Comparison of ENCODE assay signal across 8 mouse cellular contexts in genomic region chr7:16046481-16047337, GRCm38 (mm10). TPM values are rescaled to one million over a fixed set of nuclear protein-coding genes. Genes with fewer than 3 reads are reported as not detected.
DNase-seq lines count a peak whose midpoint lies in the region; ATAC-seq and TF ChIP-seq lines count a peak whose summit lies in the region.

No protein-coding gene starts in this region.

- H3K27me3 ChIP-seq in forebrain, embryonic 11.5 days (ENCODE audit: control insufficient read depth, insufficient read depth, low read length) = no peaks in the 10 kb centered on the region
- no peaks in the 10 kb centered on the region for H3K27me3 ChIP-seq in heart, embryonic 16.5 days (ENCODE audit: control insufficient read depth, insufficient read depth, low read length)
- no peaks in the 10 kb centered on the region for H3K27me3 ChIP-seq in liver, embryonic 16.5 days (ENCODE audit: control insufficient read depth, insufficient read depth, low read depth, low read length)
- H3K27me3 ChIP-seq in neural tube, embryonic 12.5 days (replicated peaks) = no peaks in the 10 kb centered on the region
- no peaks in the 10 kb centered on the region for H3K27me3 ChIP-seq in testis, adult 2 months (ENCODE audit: control insufficient read depth, insufficient read depth, low read length)

- peak overlapping the region; percentile 100 for H3K9ac ChIP-seq in forebrain, embryonic 11.5 days (ENCODE audit: low read length)
- peak overlapping the region; percentile 87 for H3K9ac ChIP-seq in heart, embryonic 16.5 days (ENCODE audit: low read length)
- H3K9ac ChIP-seq in liver, embryonic 16.5 days (ENCODE audit: low read depth, low read length) = peak overlapping the region; percentile 92
- peak overlapping the region; percentile 99 for H3K9ac ChIP-seq in neural tube, embryonic 12.5 days

- peaks cover 31% of the 10 kb centered on the region for H3K4me1 ChIP-seq in brown adipose tissue, adult 24 weeks (ENCODE audit: control insufficient read depth, insufficient read depth, insufficient read length, low read length)
- peaks cover 26% of the 10 kb centered on the region; the same call in 1 of the 2 replicates for H3K4me1 ChIP-seq in forebrain, embryonic 11.5 days (replicated peaks; ENCODE audit: control insufficient read depth, insufficient read depth, low read length)
- H3K4me1 ChIP-seq in heart, embryonic 16.5 days (ENCODE audit: control insufficient read depth, insufficient read depth, low read length) = peaks cover 41% of the 10 kb centered on the region
- peaks cover 63% of the 10 kb centered on the region for H3K4me1 ChIP-seq in liver, embryonic 16.5 days (ENCODE audit: control insufficient read depth, low read depth, low read length)
- peaks cover 44% of the 10 kb centered on the region for H3K4me1 ChIP-seq in neural tube, embryonic 12.5 days
- peaks cover 8% of the 10 kb centered on the region for H3K4me1 ChIP-seq in testis, adult 2 months (ENCODE audit: control insufficient read depth, insufficient read depth, low read length)

- no peaks in the 10 kb centered on the region for H3K36me3 ChIP-seq in forebrain, embryonic 11.5 days (ENCODE audit: control insufficient read depth, insufficient read depth, low read length)
- no peaks in the 10 kb centered on the region for H3K36me3 ChIP-seq in heart, embryonic 16.5 days (ENCODE audit: control insufficient read depth, insufficient read depth)
- H3K36me3 ChIP-seq in liver, embryonic 16.5 days (ENCODE audit: control insufficient read depth, insufficient read depth) = no peaks in the 10 kb centered on the region
- H3K36me3 ChIP-seq in neural tube, embryonic 12.5 days = 0 out of 2 replicates have a peak, but pooled peaks cover 3% of the 10 kb centered on the region
- H3K36me3 ChIP-seq in testis, adult 2 months (ENCODE audit: control insufficient read depth, insufficient read depth, low read length) = no peaks in the 10 kb centered on the region

- ATAC-seq in CD4-positive, CD25-positive, alpha-beta regulatory T cell, adult 4 months = peak; percentile 19
- peak; percentile 38 for ATAC-seq in forebrain, embryonic 11.5 days (replicated peaks; ENCODE audit: low FRiP score)
- ATAC-seq in heart, embryonic 16.5 days (replicated peaks; ENCODE audit: extremely low read depth, insufficient read depth, low FRiP score) = peak; percentile 4
- peak; percentile 25 for ATAC-seq in liver, embryonic 16.5 days (ENCODE audit: low read depth)
- peak; percentile 13 for ATAC-seq in neural tube, embryonic 12.5 days (ENCODE audit: low FRiP score, low read depth)

- peak overlapping the region; percentile 82 for H3K4me2 ChIP-seq in forebrain, embryonic 11.5 days (ENCODE audit: low read depth, low read length, severe bottlenecking)
- peak overlapping the region; percentile 83 for H3K4me2 ChIP-seq in heart, embryonic 16.5 days (ENCODE audit: low read depth, low read length)
- H3K4me2 ChIP-seq in liver, embryonic 16.5 days (ENCODE audit: low read depth, low read length) = peak overlapping the region; percentile 94
- peak overlapping the region; percentile 83 for H3K4me2 ChIP-seq in neural tube, embryonic 12.5 days (replicated peaks)

- peak overlapping the region; percentile 90 for H3K4me3 ChIP-seq in brown adipose tissue, adult 24 weeks (ENCODE audit: insufficient read depth, low read depth, low read length)
- peak overlapping the region; percentile 91 for H3K4me3 ChIP-seq in forebrain, embryonic 11.5 days (ENCODE audit: low read depth, low read length)
- H3K4me3 ChIP-seq in heart, embryonic 16.5 days (ENCODE audit: low read length) = peak overlapping the region; percentile 67
- peak overlapping the region; percentile 89 for H3K4me3 ChIP-seq in liver, embryonic 16.5 days (ENCODE audit: low read depth, low read length)
- H3K4me3 ChIP-seq in neural tube, embryonic 12.5 days = peak overlapping the region; percentile 91
- H3K4me3 ChIP-seq in testis, adult 2 months (ENCODE audit: control insufficient read depth, low read depth, low read length) = peak overlapping the region; percentile 75

- no peaks in the 10 kb centered on the region for H3K9me3 ChIP-seq in forebrain, embryonic 11.5 days (ENCODE audit: control insufficient read depth, low read length)
- no peaks in the 10 kb centered on the region for H3K9me3 ChIP-seq in heart, embryonic 16.5 days (replicated peaks; ENCODE audit: control insufficient read depth, low read length)
- H3K9me3 ChIP-seq in liver, embryonic 16.5 days (replicated peaks; ENCODE audit: control insufficient read depth, low read length) = no peaks in the 10 kb centered on the region
- H3K9me3 ChIP-seq in neural tube, embryonic 12.5 days = no peaks in the 10 kb centered on the region

- TF ChIP-seq CTCF in testis, adult 2 months (IDR thresholded peaks at IDR 0.05; ENCODE audit: control insufficient read depth, insufficient read depth, insufficient replicate concordance, low read depth, low read length) = no peak

- peak; percentile 78 for DNase-seq in forebrain, embryonic 11.5 days (ENCODE audit: low spot score)
- peak; percentile 75 to 91 for DNase-seq in kidney, postnatal 25 days

- H3K27ac ChIP-seq in brown adipose tissue, adult 24 weeks (replicated peaks; ENCODE audit: low read depth, low read length) = peak overlapping the region; percentile 95
- peak overlapping the region; percentile 93 for H3K27ac ChIP-seq in forebrain, embryonic 11.5 days (ENCODE audit: low read depth, low read length)
- H3K27ac ChIP-seq in heart, embryonic 16.5 days (ENCODE audit: low read length) = peak overlapping the region; percentile 87
- peak overlapping the region; percentile 90 for H3K27ac ChIP-seq in liver, embryonic 16.5 days (ENCODE audit: low read length)
- H3K27ac ChIP-seq in neural tube, embryonic 12.5 days = peak overlapping the region; percentile 93
- H3K27ac ChIP-seq in testis, adult 2 months (ENCODE audit: control insufficient read depth, insufficient read depth, low read depth, low read length) = peak overlapping the region; percentile 76

- TF ChIP-seq POLR2A in testis, adult 2 months (IDR thresholded peaks at IDR 0.05; ENCODE audit: control insufficient read depth, low read depth, low read length) = 0 out of 2 replicates have a peak, but pooled peaks have one; percentile 31

- WGBS in forebrain, embryonic 11.5 days = 0% methylated on average over 46 of the region's 46 CpGs
- under 1% methylated on average over 46 of the region's 46 CpGs for WGBS in heart, embryonic 16.5 days
- under 1% methylated on average over 45 of the region's 46 CpGs for WGBS in liver, embryonic 16.5 days (ENCODE audit: insufficient replicate concordance)
- under 1% methylated on average over 46 of the region's 46 CpGs for whole genome bisulfite sequencing in neural tube, embryonic 12.5 days

RNA-seq across cellular contexts. Expression of gene Bicra, which starts 1.0 kb away (rescaled TPM):
- polyA plus RNA-seq in CD4-positive, CD25-positive, alpha-beta regulatory T cell, adult 4 months (2017; shearing (Covaris generic)) = 1 to 10 TPM; 3.6 to 3.9 TPM
- 6.1 and 7.4 TPM in 2 replicates for polyA plus RNA-seq in brown adipose tissue, adult 24 weeks (2012; ENCODE audit: insufficient read depth, insufficient read length, missing spikeins)
- polyA plus RNA-seq in forebrain, embryonic 11.5 days (2014; fragmentation: Nextera tagmentation; extraction: Ambion mirVana) = 10.9 and 11.6 TPM in 2 replicates
- 4.7 and 4.8 TPM in 2 replicates for polyA plus RNA-seq in heart, embryonic 16.5 days (2015; fragmentation: Nextera tagmentation; extraction: Ambion mirVana)
- polyA plus RNA-seq in liver, embryonic 16.5 days (2015; fragmentation: Nextera tagmentation; extraction: Ambion mirVana) = 1.4 and 1.9 TPM in 2 replicates
- polyA plus RNA-seq in neural tube, embryonic 12.5 days (2016; fragmentation: Nextera tagmentation; extraction: Ambion mirVana) = 10.1 and 10.7 TPM in 2 replicates
- 5.9 and 7.3 TPM in 2 replicates for polyA plus RNA-seq in testis, adult 2 months (2012; rRNA removed)

RNA-seq across cellular contexts. Expression of gene Zfp541, which starts 14.9 kb away (rescaled TPM):
- not detected for polyA plus RNA-seq in CD4-positive, CD25-positive, alpha-beta regulatory T cell, adult 4 months (2017; shearing (Covaris generic))
- not detected in 2 replicates for polyA plus RNA-seq in brown adipose tissue, adult 24 weeks (2012; ENCODE audit: insufficient read depth, insufficient read length, missing spikeins)
- not detected in 2 replicates for polyA plus RNA-seq in forebrain, embryonic 11.5 days (2014; fragmentation: Nextera tagmentation; extraction: Ambion mirVana)
- polyA plus RNA-seq in heart, embryonic 16.5 days (2015; fragmentation: Nextera tagmentation; extraction: Ambion mirVana) = 0.05 TPM in 1 of 2 replicates, not detected in the other
- polyA plus RNA-seq in liver, embryonic 16.5 days (2015; fragmentation: Nextera tagmentation; extraction: Ambion mirVana) = not detected in 2 replicates
- polyA plus RNA-seq in neural tube, embryonic 12.5 days (2016; fragmentation: Nextera tagmentation; extraction: Ambion mirVana) = 0.05 TPM in 1 of 2 replicates, not detected in the other
- polyA plus RNA-seq in testis, adult 2 months (2012; rRNA removed) = 98.8 and 100 TPM in 2 replicates

RNA-seq across cellular contexts. Expression of gene Napa, which starts 51.5 kb away (rescaled TPM):
- 100 to 1,000 TPM; 198 to 297 TPM for polyA plus RNA-seq in CD4-positive, CD25-positive, alpha-beta regulatory T cell, adult 4 months (2017; shearing (Covaris generic))
- 132 and 141 TPM in 2 replicates for polyA plus RNA-seq in brown adipose tissue, adult 24 weeks (2012; ENCODE audit: insufficient read depth, insufficient read length, missing spikeins)
- 156 and 167 TPM in 2 replicates for polyA plus RNA-seq in forebrain, embryonic 11.5 days (2014; fragmentation: Nextera tagmentation; extraction: Ambion mirVana)
- 166 and 168 TPM in 2 replicates for polyA plus RNA-seq in heart, embryonic 16.5 days (2015; fragmentation: Nextera tagmentation; extraction: Ambion mirVana)
- 162 and 163 TPM in 2 replicates for polyA plus RNA-seq in liver, embryonic 16.5 days (2015; fragmentation: Nextera tagmentation; extraction: Ambion mirVana)
- polyA plus RNA-seq in neural tube, embryonic 12.5 days (2016; fragmentation: Nextera tagmentation; extraction: Ambion mirVana) = 186 and 216 TPM in 2 replicates
- polyA plus RNA-seq in testis, adult 2 months (2012; rRNA removed) = 134 and 145 TPM in 2 replicates

Comparison
In these comparisons a context has a peak if more than half of its experiments do, and no peak if none do; other contexts are left out.
1. Peak in every context shown above with its lines: DNase-seq, ATAC-seq, H3K4me3 ChIP-seq and H3K27ac ChIP-seq.
2. RNA of gene Zfp541, which starts 14.9 kb away (polyA plus RNA-seq): 98.8 to 100 TPM in testis, adult 2 months; not detected in CD4-positive, CD25-positive, alpha-beta regulatory T cell, adult 4 months, 0.05 TPM in neural tube, embryonic 12.5 days, not detected in forebrain, embryonic 11.5 days, not detected in liver, embryonic 16.5 days, not detected in brown adipose tissue, adult 24 weeks and 0.05 TPM in heart, embryonic 16.5 days; every median in the first group is over 10 times any median in the second.